Mouse (Mus musculus) liver, embryonic 14.5 days (tissue): ENCODE data around the gene Hmgn1. TPM values are rescaled to one million over a fixed set of nuclear protein-coding genes. Genes with fewer than 3 reads are reported as not detected.

Experiments
- ATAC-seq: fragments of 200-750 bp; cut with Nextera tagmentation; 2 replicates; pipeline ENCODE4 v1.8.0; 2017; ENCODE audit warnings: moderate number of reproducible peaks, mild to moderate bottlenecking, moderate library complexity; ENCODE audit not compliant: insufficient read depth
- DNase-seq, 3 experiments: peaks; one replicate each; pipeline ENCODE4 v3.0.0-alpha.2; 2012 to 2013; ENCODE audit warnings: low read depth in 3 of 3, low spot score in 3 of 3
- H3K27ac ChIP-seq: fragments of 300-500 bp; sonication (generic); 2 replicates; pipeline ENCODE4 v1.5.1; 2014; ENCODE audit warnings: moderate library complexity, mild to moderate bottlenecking, control low read depth, inconsistent platforms
- H3K27me3 ChIP-seq: fragments of 300-500 bp; sonication (generic); 2 replicates; pipeline ENCODE4 v1.6.1; 2014; ENCODE audit warnings: mild to moderate bottlenecking, low read length, moderate library complexity; ENCODE audit not compliant: control insufficient read depth, insufficient read depth
- H3K36me3 ChIP-seq: fragments of 300-500 bp; sonication (generic); replicated peaks from 2 replicates; pipeline ENCODE4 v1.6.1; 2014; ENCODE audit warnings: low read depth; ENCODE audit not compliant: control insufficient read depth, insufficient read depth
- H3K4me1 ChIP-seq, 2 experiments: fragments of 200-500 bp in 1 of 2; fragments of 300-500 bp in 1 of 2; sonication (generic) in 1 of 2; replicated peaks; 2 replicates each; pipeline ENCODE4 v1.6.1; 2012 to 2014; ENCODE audit warnings: antibody characterized with exemption in 1 of 2, inconsistent platforms in 1 of 2, low read length in 1 of 2; ENCODE audit not compliant: control insufficient read depth in 2 of 2, insufficient read depth in 2 of 2
- H3K4me2 ChIP-seq: fragments of 300-500 bp; sonication (generic); 2 replicates; pipeline ENCODE4 v1.6.1; 2014; ENCODE audit warnings: low read depth, mild to moderate bottlenecking, control low read depth, moderate library complexity
- H3K4me3 ChIP-seq, 2 experiments: fragments of 200-500 bp in 1 of 2; fragments of 300-500 bp in 1 of 2; sonication (generic) in 1 of 2; 2 replicates each; pipeline ENCODE4 v1.5.1; 2012 to 2014; ENCODE audit warnings: low read depth in 2 of 2, low read length in 2 of 2, mild to moderate bottlenecking in 2 of 2, control low read depth in 1 of 2, inconsistent platforms in 1 of 2, moderate library complexity in 1 of 2; ENCODE audit not compliant: insufficient read depth in 1 of 2
- H3K9ac ChIP-seq: fragments of 300-500 bp; sonication (generic); replicated peaks from 2 replicates; pipeline ENCODE4 v1.6.1; 2014; ENCODE audit warnings: mild to moderate bottlenecking, control low read depth, moderate library complexity
- H3K9me3 ChIP-seq: fragments of 300-500 bp; sonication (generic); 2 replicates; pipeline ENCODE4 v1.6.1; 2016; ENCODE audit warnings: low read length, mixed read lengths; ENCODE audit not compliant: control insufficient read depth
- CTCF ChIP-seq: IDR thresholded peaks from 2 replicates; pipeline ENCODE4 v1.5.1; 2016; ENCODE audit warnings: antibody characterized with exemption, low read depth, control low read depth
- EP300 ChIP-seq: IDR thresholded peaks from 2 replicates; pipeline ENCODE4 v1.6.1; 2016; ENCODE audit warnings: antibody characterized with exemption, low read depth
- WGBS: fragments of 180-500 bp; shearing (Covaris S2); extraction: QIAGEN DNeasy Blood & Tissue Kit; methylation state at CpG from one replicate; pipeline ENCODE4 v1.1.7; 2014; ENCODE audit not compliant: insufficient replicate concordance; 5-methylcytosine and 5-hydroxymethylcytosine counted together
- polyA plus RNA-seq, 2 experiments: library from polyadenylated mRNA; depleted of rRNA in 1 of 2; stranded (reverse) in 1 of 2; unstranded in 1 of 2; fragments of >200 nt; fragmentation: Nextera tagmentation in 1 of 2; extraction: Ambion mirVana in 1 of 2; gene quantifications; 2 replicates each; pipeline versions ENCODE4 v1.2.1 to v1.2.3; 2012 to 2014

Gene Hmgn1
- polyA plus RNA-seq (2012; rRNA removed) (35.6 and 58.7 TPM in 2 replicates), polyA plus RNA-seq (2014; fragmentation: Nextera tagmentation; extraction: Ambion mirVana) (120 and 122 TPM in 2 replicates)

GRCm38 (mm10) chr16:96127657-96128344, at the start of gene Hmgn1:
Gene Hmgn1, minus strand, starts transcription at chr16:96127729.
- peaks cover 6% of the 10 kb centered on the region for H3K36me3 ChIP-seq
- peak within 1 kb of the TSS; percentile 22; the same call in 1 of the 2 replicates for H3K27ac ChIP-seq
- WGBS = under 1% methylated on average over 69 of the region's 72 CpGs
- DNase-seq (peak; percentile 68 to 73 (median 71)), ATAC-seq (peak; percentile 89)
- peak within 1 kb of the TSS; percentile 75 to 76 for H3K4me3 ChIP-seq
- peak within 1 kb of the TSS; percentile 80 for H3K9ac ChIP-seq
- peaks cover 0 to 5% of the 10 kb centered on the region in 2 experiments; a peak in 1 of 4 replicates for H3K4me1 ChIP-seq
- no peak for TF ChIP-seq EP300
- no peak for TF ChIP-seq CTCF
- peak within 1 kb of the TSS; percentile 75 for H3K4me2 ChIP-seq
- H3K9me3 ChIP-seq = no peaks in the 10 kb centered on the region
- no peaks in the 10 kb centered on the region for H3K27me3 ChIP-seq

GRCm38 (mm10) chr16:96175399-96175798, 47.9 kb upstream of the Hmgn1 start:
- 37% methylated on average over 2 of the region's 2 CpGs for WGBS
- H3K36me3 ChIP-seq = no peaks in the 10 kb centered on the region
- H3K4me3 ChIP-seq = no peak overlapping the region
- H3K4me2 ChIP-seq = no peak overlapping the region
- no peak overlapping the region for H3K27ac ChIP-seq
- no peaks in the 10 kb centered on the region for H3K27me3 ChIP-seq
- no peaks in the 10 kb centered on the region; the same call in 1 of the 2 replicates for H3K9me3 ChIP-seq
- no peak for ATAC-seq
- H3K9ac ChIP-seq = no peak overlapping the region
- DNase-seq = no peak
- no peak for TF ChIP-seq CTCF
- no peak for TF ChIP-seq EP300
- H3K4me1 ChIP-seq = no peaks in the 10 kb centered on the region

GRCm38 (mm10) chr16:96173648-96174047, 46.1 kb upstream of the Hmgn1 start:
- Histone ChIP-seq H3K4me1 (no peaks in the 10 kb centered on the region), H3K27me3 (no peaks in the 10 kb centered on the region), H3K9me3 (no peaks in the 10 kb centered on the region), H3K36me3 (no peaks in the 10 kb centered on the region), H3K4me3 (no peak overlapping the region), H3K27ac (no peak overlapping the region), H3K4me2 (no peak overlapping the region), H3K9ac (no peak overlapping the region)
- TF ChIP-seq EP300 = no peak
- TF ChIP-seq CTCF = no peak
- 67% methylated on average over 8 of the region's 8 CpGs for WGBS
- DNase-seq (no peak), ATAC-seq (no peak)

- H3K27me3 ChIP-seq = no peaks in the 10 kb centered on the region
- TF ChIP-seq CTCF = no peak
- no peak for TF ChIP-seq EP300
- H3K36me3 ChIP-seq = no peaks in the 10 kb centered on the region
- no peaks in the 10 kb centered on the region for H3K9me3 ChIP-seq
- ATAC-seq = no peak
- H3K4me2 ChIP-seq = no peak overlapping the region
- WGBS = 38% methylated on average over 4 of the region's 4 CpGs
- H3K4me1 ChIP-seq = no peaks in the 10 kb centered on the region
- H3K9ac ChIP-seq = no peak overlapping the region
- no peak overlapping the region for H3K27ac ChIP-seq
- no peak overlapping the region for H3K4me3 ChIP-seq
- DNase-seq = no peak
Observed at GRCm38 (mm10) chr16:96168837-96169236, 41.3 kb upstream of the Hmgn1 start.

- Histone ChIP-seq H3K4me2 (no peak overlapping the region), H3K27me3 (no peaks in the 10 kb centered on the region), H3K4me3 (no peak overlapping the region), H3K4me1 (no peaks in the 10 kb centered on the region), H3K9ac (no peak overlapping the region), H3K36me3 (no peaks in the 10 kb centered on the region), H3K9me3 (no peaks in the 10 kb centered on the region), H3K27ac (no peak overlapping the region)
- ATAC-seq (no peak), DNase-seq (no peak)
- TF ChIP-seq EP300 (no peak), CTCF (no peak)
- WGBS = 66% methylated on average over 4 of the region's 4 CpGs
Observed at GRCm38 (mm10) chr16:96165723-96166264, 38.3 kb upstream of the Hmgn1 start.
